Mouse (Mus musculus) megakaryocyte, adult 5-6 weeks (primary cell): ENCODE results near the gene Gm20683. TPM values are rescaled to one million over a fixed set of nuclear protein-coding genes. Genes with fewer than 3 reads are reported as not detected.
"Not testable (repeated sequence)": the region's sequence is repeated elsewhere in the genome, so short reads cannot be mapped to it uniquely, and the experiment has no call there.

Source experiments
- ATAC-seq: 2 replicates; pipeline ENCODE4 v1.8.0; 2016; ENCODE audit warnings: mild to moderate bottlenecking, inconsistent platforms; ENCODE audit not compliant: poor library complexity, severe bottlenecking
- total RNA-seq, 2 experiments: library from RNA; stranded (forward) in 1 of 2; stranded (reverse) in 1 of 2; fragments of 153-499, 151-499 nt in 1 of 2; fragments of 221-1000, 200-1000 nt in 1 of 2; gene quantifications; 2 replicates each; pipeline versions ENCODE4 v1.2.3 to v1.2.4; 2015 to 2017

Gm20683 gene
- total RNA-seq, 2 experiments from 2014 or later, result not detected

- no peak for ATAC-seq
Observed at GRCm38 (mm10) chr17:25874148-25874720, 32.7 kb upstream of the Gm20683 start.

- ATAC-seq, result no peak
Observed at GRCm38 (mm10) chr17:25873405-25874147, 32.0 kb upstream of the Gm20683 start.

DNA sequence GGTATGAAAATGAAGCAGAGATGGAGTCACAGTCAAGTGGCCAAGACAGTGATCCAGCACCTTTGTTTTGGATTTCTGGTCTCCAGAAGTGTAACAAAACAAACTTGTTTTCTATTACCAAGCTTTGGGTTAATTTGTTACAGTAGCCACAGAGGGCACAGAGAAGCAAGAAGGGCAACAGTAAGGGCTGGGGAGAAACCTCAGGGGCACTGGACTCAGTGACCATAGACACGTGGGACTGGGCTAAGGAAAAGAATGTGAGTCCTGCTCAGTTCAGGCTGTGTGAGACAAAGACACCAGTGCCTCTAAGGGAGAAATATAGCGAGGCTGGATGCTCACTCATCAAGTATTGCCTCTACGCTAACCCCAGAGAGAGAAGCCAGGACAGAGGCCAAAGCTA lies 31.1 kb upstream of the Gm20683 start:
- ATAC-seq, result no peak

- not testable (repeated sequence) for ATAC-seq
Observed at GRCm38 (mm10) chr17:25871566-25871965, 30.0 kb upstream of the Gm20683 start.

DNA sequence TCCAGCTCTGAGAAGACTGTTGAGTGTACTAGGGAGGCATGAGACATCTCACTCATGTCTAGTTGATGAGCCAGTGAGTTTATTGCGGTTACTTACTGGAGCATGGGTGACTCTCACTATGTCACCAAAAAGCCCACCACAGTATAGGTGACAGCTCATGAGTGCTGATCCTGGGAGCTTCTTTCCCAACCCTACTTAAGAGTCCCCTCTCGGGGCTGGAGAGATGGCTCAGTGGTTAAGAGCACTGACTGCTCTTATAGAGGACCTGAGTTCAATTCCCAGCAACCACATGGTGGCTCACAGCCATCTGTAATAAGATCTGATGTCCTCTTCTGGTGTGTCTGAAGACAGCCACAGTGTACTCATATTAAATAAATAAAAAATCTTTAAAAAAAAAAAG lies 28.4 kb upstream of the Gm20683 start:
- ATAC-seq, result no peak

- no peak for ATAC-seq
Observed at GRCm38 (mm10) chr17:25869498-25869897, 27.9 kb upstream of the Gm20683 start.

DNA sequence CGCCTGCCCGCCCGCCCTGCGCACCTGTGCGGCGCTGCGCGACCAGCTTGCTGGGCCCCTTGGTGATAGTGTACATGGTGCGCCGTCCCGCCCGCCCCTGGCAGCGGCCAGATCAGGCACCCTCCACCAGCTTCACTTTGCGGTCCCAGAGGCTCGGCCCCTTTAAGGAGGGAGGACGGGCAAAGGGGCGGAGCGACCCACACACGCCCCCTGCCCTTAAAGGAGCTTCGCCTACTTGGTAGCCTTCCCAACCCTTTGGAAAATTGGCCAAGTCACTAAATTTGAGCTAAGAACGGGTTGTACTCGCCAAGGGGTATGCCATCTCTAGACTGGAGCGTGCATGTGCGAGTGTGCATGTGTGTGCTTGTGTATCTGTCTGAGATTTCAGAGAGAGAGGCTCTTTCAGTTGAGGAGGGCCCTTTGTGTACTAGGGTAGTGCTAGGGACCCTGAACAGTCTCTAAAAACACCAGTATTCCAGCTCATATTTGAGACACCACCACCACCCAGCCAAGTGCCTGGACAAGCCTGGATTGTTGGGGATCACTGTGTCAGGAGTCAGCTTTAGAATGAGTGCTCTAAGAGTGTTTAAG lies 27.1 kb upstream of the Gm20683 start, which contains the start of gene Mcrip2:
Mcrip2 (minus strand) TSS at position 164 of the 591 bp plus-strand sequence.
- ATAC-seq, result peak; percentile 66

DNA sequence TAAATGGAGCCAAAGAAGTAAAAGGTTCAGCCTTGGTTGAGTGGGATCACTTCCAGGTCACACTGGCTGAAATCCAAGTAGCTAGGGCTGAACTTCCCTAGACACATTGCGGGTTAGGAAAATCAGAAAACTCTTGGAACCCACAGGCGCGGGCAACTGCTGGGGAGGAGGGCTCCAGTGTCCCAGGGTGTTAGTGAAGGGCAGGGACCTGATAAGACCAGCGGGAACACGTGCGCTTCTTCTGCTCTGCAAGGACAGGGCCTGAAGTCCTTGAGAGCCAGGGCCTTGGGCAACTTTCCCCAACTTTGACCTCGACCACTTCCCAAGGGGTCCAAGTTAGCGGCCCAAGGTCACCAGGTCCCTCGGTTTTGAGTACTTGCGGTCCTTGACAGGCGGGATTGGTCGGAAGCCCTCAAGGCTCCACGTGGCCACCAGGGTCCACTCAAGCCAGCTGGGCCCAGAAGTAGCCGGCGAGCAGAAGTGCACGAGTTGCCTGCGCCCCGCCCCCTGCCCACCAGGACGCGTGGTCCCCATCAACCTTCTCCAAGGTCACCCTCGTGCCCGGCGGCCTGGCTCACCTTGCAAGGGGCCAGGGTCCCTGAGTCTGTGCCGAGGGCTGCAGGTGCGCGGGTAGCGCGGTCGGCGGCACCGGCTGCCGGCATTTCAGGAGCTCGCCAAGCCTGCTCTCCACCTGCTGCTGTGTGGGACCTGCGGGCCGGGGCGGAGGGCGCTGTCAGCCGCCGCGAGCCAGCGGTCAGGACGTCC lies 26.5 kb upstream of the Gm20683 start:
- ATAC-seq, result peak; percentile 56

DNA sequence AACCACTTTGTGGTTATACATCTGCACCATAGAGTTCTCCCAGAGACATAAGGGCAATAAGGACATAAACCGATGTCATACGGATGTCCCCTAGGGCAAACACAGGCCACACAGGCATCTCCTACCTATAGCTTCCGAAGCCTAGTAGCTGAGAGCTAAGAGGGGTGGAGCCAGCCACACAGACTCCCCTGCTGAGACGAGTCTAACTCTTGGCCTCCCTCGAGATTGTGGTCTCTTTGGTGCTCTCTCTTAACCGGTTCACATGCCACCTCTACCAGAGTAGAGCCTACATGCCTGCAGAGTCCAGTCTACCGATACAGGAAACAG lies 25.9 kb upstream of the Gm20683 start:
- 0 out of 2 replicates have a peak, but pooled peaks have one; percentile 18 for ATAC-seq

DNA sequence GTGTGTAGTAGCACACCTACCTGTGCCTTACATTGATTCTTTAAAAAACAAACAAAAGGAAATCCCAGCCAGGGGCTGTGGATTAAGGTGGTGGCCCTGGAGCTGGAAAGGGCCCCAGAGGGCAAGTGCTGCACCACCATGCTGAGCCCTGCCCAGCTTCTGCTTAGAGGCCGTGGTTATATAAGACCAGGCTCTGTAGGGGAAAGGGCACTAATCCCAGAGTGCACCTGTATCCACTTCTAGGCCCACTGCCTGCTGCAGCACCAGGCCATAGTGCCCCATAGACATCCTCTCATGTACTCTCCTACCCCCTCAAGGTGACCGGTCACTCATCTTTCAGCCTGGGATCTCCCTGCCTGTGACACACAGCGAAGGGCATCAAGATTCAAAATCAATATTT lies 24.6 kb upstream of the Gm20683 start:
- no peak for ATAC-seq

DNA sequence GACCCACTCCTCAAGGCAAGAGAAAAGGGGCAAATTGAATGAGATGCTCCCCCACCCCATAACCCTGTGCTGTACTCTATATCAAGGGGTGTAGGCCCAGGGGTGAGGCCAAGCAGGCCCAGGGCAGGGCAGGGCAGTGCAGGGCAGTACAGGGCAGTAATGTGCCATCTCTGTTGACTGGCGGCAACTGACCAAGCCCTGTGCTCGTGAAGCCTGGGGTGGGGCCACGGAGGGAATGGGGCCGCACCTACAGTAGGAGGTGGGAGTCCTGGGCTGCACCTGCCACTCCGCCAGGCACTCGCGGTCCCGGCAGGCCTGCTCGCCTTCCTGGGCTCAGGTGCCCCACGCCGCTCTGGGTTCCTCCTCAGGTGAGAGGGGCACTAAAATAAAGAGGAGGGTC lies 23.7 kb upstream of the Gm20683 start:
- no peak for ATAC-seq

DNA sequence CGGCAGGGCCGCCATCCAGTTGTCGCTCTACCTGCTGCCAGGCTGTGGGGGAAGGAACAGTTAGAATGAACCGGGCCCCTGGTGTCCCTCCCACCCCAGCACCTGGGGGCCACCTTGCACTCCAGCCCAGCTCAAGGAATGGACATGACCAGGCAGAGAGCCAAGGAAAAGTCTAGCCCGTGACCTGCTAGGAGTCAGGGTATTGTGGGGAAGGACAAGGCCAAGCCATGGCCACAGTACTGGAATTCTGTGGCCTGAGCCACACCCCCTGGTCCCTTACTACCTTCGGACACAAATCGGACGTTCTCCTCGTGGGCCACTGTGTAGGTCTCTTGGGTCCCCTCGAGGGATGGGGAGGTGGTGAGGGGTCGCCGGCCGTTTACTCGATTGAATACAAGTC lies 22.7 kb upstream of the Gm20683 start:
- ATAC-seq, result no peak

DNA sequence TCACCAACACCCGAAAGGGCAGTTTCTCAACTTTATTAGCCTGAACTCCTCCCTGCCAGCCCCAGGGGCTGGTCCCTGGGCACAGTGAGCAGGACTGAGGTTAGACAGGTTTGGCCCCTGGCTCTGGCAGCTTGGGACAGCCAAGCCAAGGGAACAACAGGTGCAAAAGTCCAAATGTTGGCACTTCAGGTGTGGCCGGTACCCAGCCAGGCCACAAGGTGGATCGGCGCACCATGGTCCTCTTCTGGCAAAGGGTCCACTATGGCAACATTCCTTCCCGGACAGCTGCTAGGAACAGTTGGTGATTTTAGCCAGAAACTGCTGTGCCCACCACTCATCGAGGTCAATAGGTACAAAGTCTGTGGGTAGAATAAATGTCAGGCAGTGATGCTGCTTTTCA lies 22.1 kb upstream of the Gm20683 start:
- ATAC-seq, result no peak

DNA sequence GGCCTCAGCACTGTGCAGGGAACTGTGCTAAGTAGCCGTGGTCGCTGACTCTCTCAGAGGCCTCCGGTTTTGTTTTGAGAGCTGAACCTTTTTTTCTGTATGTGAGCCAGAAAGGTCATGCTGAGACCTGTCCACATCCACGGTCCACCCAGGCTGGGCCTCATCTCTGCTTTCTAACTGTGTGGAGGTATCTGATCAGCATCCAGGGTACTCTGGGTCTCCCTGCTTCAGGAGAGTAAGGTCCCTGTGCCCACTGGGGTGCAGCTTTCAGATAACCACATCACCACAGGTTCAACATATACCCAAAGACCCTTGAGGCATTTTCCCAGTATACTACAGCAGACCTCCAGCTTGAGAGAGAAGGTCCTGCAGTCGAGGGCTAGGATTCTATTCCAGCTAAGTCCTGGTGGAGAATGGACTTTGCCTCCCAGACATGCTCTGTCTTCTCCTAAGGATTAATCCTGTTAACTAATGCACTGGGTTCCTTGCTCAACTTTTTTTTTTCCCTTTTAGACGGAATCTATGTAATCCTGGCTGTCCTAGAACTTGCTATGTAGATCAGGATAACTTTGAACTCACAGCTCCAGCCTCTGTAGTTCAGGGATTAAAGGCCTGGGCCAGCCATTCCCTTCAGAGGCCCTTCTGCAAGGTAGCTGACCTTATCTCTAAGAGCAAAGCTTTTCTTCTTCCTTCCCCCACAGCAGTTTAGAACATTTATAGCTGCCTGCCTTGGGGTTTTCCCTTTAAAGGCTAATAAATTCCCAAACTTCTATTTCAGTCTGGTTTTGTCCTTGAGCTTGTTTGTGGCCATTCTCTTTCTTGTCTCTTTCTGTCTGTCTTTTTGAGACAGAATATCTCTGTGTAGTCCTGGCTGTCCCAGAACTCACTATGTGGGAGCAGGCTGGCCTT lies 20.4 kb upstream of the Gm20683 start:
- no peak for ATAC-seq

DNA sequence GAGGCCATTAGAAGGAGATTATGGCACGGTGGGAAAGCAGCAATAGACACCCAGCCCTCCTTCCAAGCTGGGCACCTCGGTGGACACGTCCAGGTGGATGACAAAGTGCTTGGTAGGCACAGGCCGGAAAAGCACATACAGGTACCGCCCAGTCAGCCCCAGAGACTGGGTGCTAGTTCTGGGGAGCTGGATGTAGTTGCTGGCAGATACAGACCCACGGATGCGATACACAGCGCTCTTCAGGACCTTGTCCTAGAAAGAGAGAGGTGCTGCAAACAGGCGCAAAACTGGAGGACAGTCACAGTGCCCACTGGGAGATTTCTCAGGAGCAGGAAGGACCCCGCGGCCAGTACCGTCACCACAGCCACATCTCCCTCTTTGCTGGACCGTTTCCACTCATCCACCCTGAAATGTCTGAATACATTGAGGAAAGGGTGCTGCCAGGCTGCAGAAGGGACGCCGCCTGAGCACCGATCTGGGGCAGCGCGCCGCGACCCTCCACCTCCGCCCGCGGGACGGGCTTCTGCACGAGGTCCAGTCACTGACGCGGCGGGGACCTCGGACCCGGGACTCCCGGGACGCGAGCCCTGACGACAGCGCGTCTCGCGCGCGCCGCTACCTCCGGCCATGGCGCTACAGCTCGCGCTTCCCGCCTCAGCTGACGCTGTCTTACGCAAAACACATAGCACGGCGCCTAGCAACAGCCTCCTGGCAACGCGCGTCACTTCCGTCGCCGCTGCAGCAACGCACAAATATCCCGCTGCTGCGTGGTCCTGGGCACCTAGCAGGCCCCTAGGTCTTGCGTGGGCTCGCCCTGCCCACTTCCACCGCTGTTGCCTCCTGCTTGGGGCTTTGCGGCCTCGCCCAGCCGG lies 19.5 kb upstream of the Gm20683 start, which contains the start of gene Wdr90:
Wdr90 (minus strand) TSS at position 670 of the 872 bp plus-strand sequence.
- ATAC-seq, result peak; percentile 100

GRCm38 (mm10) chr17:25860229-25860628 lies 18.7 kb upstream of the Gm20683 start:
- ATAC-seq, result no peak

GRCm38 (mm10) chr17:25844396-25844901 lies 2.9 kb upstream of the Gm20683 start, which contains the start of gene Rhot2:
Rhot2 (minus strand) TSS chr17:25844851.
- ATAC-seq, result peak; percentile 99

GRCm38 (mm10) chr17:25843636-25844395 lies 2.3 kb upstream of the Gm20683 start:
- ATAC-seq, result peak; percentile 16; the same call in 1 of the 2 replicates
